Mouse (Mus musculus) midbrain, postnatal 0 days (tissue): Measurements from ENCODE around the gene Myo1b. TPM values are rescaled to one million over a fixed set of nuclear protein-coding genes. Genes with fewer than 3 reads are reported as not detected.

Experiments used
- ATAC-seq: fragments of 200-750 bp; cut with Nextera tagmentation; 2 replicates; pipeline ENCODE4 v1.8.0; 2017; ENCODE audit warnings: moderate number of reproducible peaks, mild to moderate bottlenecking, moderate TSS enrichment, moderate library complexity; ENCODE audit not compliant: low FRiP score
- DNase-seq: peaks from one replicate; pipeline ENCODE4 v3.0.0-alpha.2; 2015; ENCODE audit warnings: low spot score
- H3K27ac ChIP-seq: fragments of 300-500 bp; sonication (generic); 2 replicates; pipeline ENCODE4 v1.5.1; 2014; ENCODE audit warnings: low read depth, mild to moderate bottlenecking, low read length, mixed read lengths
- H3K27me3 ChIP-seq: fragments of 300-500 bp; sonication (generic); 2 replicates; pipeline ENCODE4 v1.6.1; 2014; ENCODE audit warnings: low read length, control low read depth, mixed read lengths; ENCODE audit not compliant: insufficient read depth
- H3K36me3 ChIP-seq: fragments of 300-500 bp; sonication (generic); 2 replicates; pipeline ENCODE4 v1.6.1; 2014; ENCODE audit warnings: low read length, control low read depth, mixed read lengths; ENCODE audit not compliant: insufficient read depth
- H3K4me1 ChIP-seq: fragments of 300-500 bp; sonication (generic); 2 replicates; pipeline ENCODE4 v1.6.1; 2014; ENCODE audit warnings: mild to moderate bottlenecking, control low read depth, antibody characterized with exemption, low read length, mixed read lengths; ENCODE audit not compliant: insufficient read depth
- H3K4me2 ChIP-seq: fragments of 300-500 bp; sonication (generic); 2 replicates; pipeline ENCODE4 v1.6.1; 2014; ENCODE audit warnings: low read depth, mild to moderate bottlenecking, low read length, mixed read lengths; ENCODE audit not compliant: poor library complexity, severe bottlenecking
- H3K4me3 ChIP-seq: fragments of 300-500 bp; sonication (generic); 2 replicates; pipeline ENCODE4 v1.5.1; 2014; ENCODE audit warnings: low read depth, mild to moderate bottlenecking, low read length, moderate library complexity
- H3K9ac ChIP-seq: fragments of 300-500 bp; sonication (generic); replicated peaks from 2 replicates; pipeline ENCODE4 v1.6.1; 2014; ENCODE audit warnings: mild to moderate bottlenecking, low read length, moderate library complexity, mixed read lengths; ENCODE audit not compliant: poor library complexity, severe bottlenecking
- H3K9me3 ChIP-seq: fragments of 300-500 bp; sonication (generic); 2 replicates; pipeline ENCODE4 v1.6.1; 2016; ENCODE audit warnings: low read length, control low read depth
- CTCF ChIP-seq: IDR thresholded peaks from 2 replicates; pipeline ENCODE4 v1.5.1; 2016; ENCODE audit warnings: antibody characterized with exemption, mild to moderate bottlenecking
- WGBS: fragments of 180-500 bp; shearing (Covaris S2); extraction: QIAGEN DNeasy Blood & Tissue Kit; methylation state at CpG from one replicate; pipeline ENCODE4 v1.1.7; 2014; 5-methylcytosine and 5-hydroxymethylcytosine counted together
- polyA plus RNA-seq: library from polyadenylated mRNA; unstranded; fragments of >200 nt; fragmentation: Nextera tagmentation; extraction: Ambion mirVana; gene quantifications from 2 replicates; pipeline ENCODE4 v1.2.1, GENCODE M21; 2015
- total RNA-seq: library from RNA; depleted of rRNA; stranded (reverse); fragments of >200 nt; gene quantifications from 2 replicates; pipeline ENCODE4 v1.2.3, GENCODE M21; 2014

Myo1b gene
- total and polyA plus RNA-seq, 2 experiments from 2014 or later = 33.5 to 41.0 TPM

DNA sequence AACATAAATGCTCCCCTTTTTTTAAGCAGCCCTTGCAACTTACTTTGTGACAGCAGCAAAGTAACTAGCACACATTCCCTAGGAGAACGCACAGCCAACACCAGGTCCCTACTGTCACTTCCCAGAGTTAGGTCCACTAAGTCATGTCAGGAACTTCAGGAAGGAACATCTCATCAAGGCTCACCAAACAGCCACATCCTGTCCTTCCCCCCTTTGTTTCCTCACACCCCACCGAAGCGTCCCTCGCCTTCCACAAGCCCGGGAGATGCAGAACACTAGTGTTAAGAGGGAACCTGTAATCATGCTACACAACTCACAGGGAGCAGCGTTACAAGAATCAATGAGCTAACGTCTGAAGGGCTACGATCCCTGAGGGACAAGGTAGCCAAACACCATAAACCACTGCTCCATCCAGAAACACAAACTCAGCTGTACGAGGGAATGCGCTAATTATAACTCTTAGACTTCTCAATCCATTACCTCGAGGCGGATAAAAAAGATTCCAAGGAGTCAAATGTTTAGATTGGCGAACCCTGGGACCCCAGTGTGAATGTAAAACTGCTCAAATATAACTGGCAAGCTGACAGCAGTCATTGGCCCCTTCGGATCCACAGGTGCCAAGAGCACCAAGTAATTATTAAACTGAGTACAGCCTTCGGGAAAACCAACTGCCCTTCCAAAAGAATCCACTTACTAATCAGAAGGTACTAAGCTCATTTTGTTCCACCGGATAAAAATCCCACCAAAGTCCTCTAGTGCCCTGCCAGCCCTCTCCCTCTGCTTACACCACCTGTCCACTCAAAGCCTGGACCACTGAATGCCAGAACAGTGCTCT, 22.1 kb downstream of the Myo1b start:
- H3K4me2 ChIP-seq = no peak overlapping the region

GRCm38 (mm10) chr1:51892005-51892404, 23.9 kb downstream of the Myo1b start:
- ATAC-seq (no peak), DNase-seq (no peak)
- no peaks in the 10 kb centered on the region for H3K36me3 ChIP-seq
- no peak overlapping the region for H3K4me3 ChIP-seq
- H3K4me2 ChIP-seq = no peak overlapping the region
- TF ChIP-seq CTCF = no peak
- H3K9me3 ChIP-seq = no peaks in the 10 kb centered on the region
- H3K27ac ChIP-seq = no peak overlapping the region
- no peaks in the 10 kb centered on the region for H3K27me3 ChIP-seq
- no peak overlapping the region for H3K9ac ChIP-seq
- peaks cover 3% of the 10 kb centered on the region; the same call in 1 of the 2 replicates for H3K4me1 ChIP-seq
- WGBS = 97% methylated on average over 4 of the region's 4 CpGs

More for the DNA sequence above, 22.1 kb downstream of the Myo1b start:
- no peaks in the 10 kb centered on the region for H3K27me3 ChIP-seq
- no peak overlapping the region for H3K9ac ChIP-seq
- H3K4me3 ChIP-seq = no peak overlapping the region
- WGBS = 73% methylated on average over 16 of the region's 16 CpGs
- no peaks in the 10 kb centered on the region for H3K9me3 ChIP-seq
- no peak overlapping the region for H3K27ac ChIP-seq
- ATAC-seq (no peak), DNase-seq (no peak)
- H3K4me1 ChIP-seq = peaks cover 3% of the 10 kb centered on the region; the same call in 1 of the 2 replicates
- H3K36me3 ChIP-seq = no peaks in the 10 kb centered on the region
- TF ChIP-seq CTCF = no peak

DNA sequence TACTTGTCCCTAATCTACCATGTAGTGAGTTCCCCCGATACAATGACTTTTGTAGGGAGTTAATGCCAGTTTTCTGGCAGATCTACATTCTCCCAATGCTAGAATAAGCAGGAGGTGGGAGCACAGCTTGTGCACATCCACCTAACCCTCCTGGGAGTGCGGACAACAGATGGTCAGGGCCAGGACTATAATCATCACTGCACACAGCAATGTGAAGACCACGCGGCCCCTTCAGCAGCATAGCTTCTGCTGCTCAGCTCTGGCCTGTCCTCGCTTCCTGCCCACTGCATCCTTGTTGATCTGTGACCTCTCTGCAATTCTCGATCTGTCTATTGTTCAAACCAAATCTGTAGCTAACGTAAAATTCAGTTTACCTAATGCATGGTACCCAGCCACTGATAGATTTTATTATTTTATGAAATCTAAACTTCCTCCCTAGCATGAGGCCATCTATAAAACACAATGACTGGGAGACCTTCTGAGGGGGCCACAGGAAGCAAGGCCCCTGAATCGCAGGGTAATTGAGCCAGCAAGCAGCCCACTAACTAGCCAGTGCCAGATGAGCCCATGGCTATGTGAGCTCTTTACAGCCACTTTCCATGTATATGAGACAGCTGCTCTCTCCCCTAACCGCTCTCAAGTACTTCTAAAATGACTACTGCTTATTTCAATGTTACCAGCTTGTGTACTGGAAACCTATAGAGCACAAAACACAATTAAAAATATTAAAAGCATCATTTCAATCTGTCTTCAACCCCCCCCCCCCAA, 27.6 kb downstream of the Myo1b start:
- DNase-seq (peak; percentile 27), ATAC-seq (no peak)
- no peak overlapping the region for H3K4me3 ChIP-seq
- H3K36me3 ChIP-seq = no peaks in the 10 kb centered on the region
- 76% methylated on average over 9 of the region's 9 CpGs for WGBS
- H3K27ac ChIP-seq = no peak overlapping the region
- H3K4me2 ChIP-seq = no peak overlapping the region
- no peak overlapping the region for H3K9ac ChIP-seq
- no peak for TF ChIP-seq CTCF
- no peaks in the 10 kb centered on the region for H3K9me3 ChIP-seq
- no peaks in the 10 kb centered on the region; the same call in 1 of the 2 replicates for H3K4me1 ChIP-seq
- H3K27me3 ChIP-seq = no peaks in the 10 kb centered on the region

- TF ChIP-seq CTCF = no peak
- Histone ChIP-seq H3K9ac (no peak overlapping the region), H3K4me1 (no peaks in the 10 kb centered on the region; the same call in 1 of the 2 replicates), H3K27me3 (no peaks in the 10 kb centered on the region), H3K27ac (no peak overlapping the region), H3K9me3 (no peaks in the 10 kb centered on the region), H3K4me2 (no peak overlapping the region), H3K4me3 (no peak overlapping the region), H3K36me3 (no peaks in the 10 kb centered on the region)
- DNase-seq (no peak), ATAC-seq (no peak)
- 80% methylated on average over 8 of the region's 8 CpGs for WGBS
Measured at GRCm38 (mm10) chr1:51885356-51885983, 30.4 kb downstream of the Myo1b start.

GRCm38 (mm10) chr1:51883211-51883610, 32.7 kb downstream of the Myo1b start:
- Histone ChIP-seq H3K4me2 (no peak overlapping the region), H3K36me3 (no peaks in the 10 kb centered on the region), H3K4me1 (no peaks in the 10 kb centered on the region; the same call in 1 of the 2 replicates), H3K27me3 (no peaks in the 10 kb centered on the region), H3K9me3 (no peaks in the 10 kb centered on the region), H3K27ac (no peak overlapping the region), H3K4me3 (no peak overlapping the region), H3K9ac (no peak overlapping the region)
- DNase-seq (no peak), ATAC-seq (no peak)
- no peak for TF ChIP-seq CTCF
- 95% methylated on average over 2 of the region's 2 CpGs for WGBS
